Mouse (Mus musculus) testis, postnatal 14 days (tissue): ENCODE measurements around the gene Akap10.
"Not testable (repeated sequence)": the region's sequence is repeated elsewhere in the genome, so short reads cannot be mapped to it uniquely, and the experiment has no call there.

Experiments
- DNase-seq: peaks from one replicate; pipeline ENCODE4 v3.0.0; 2021; ENCODE audit warnings: low spot score

Akap10 gene

DNA sequence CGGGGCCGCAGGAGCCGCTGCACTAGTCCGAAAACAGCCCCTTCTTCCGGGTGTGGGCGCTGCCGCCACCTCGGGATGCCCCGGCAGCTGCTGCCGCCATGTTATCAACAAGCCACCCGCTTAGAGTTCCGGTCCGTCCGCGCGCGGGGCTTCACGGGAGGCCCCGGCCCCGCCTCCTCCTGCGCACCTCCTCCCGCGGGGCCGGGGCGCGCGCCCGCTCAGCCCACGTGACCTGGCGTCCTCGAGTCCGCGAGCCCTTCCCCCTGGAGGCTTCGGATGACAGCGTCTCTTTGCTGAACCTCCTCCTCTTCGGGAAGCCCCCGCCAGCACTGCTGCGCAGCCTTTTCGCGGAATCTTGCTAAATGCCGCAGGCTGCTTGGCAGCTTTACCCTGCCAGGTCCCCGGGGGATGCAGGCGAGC, at the start of gene Akap10:
Gene Akap10, minus strand, starts transcription at position 155 of the 420 bp plus-strand sequence.
- DNase-seq: peak; percentile 95

DNA sequence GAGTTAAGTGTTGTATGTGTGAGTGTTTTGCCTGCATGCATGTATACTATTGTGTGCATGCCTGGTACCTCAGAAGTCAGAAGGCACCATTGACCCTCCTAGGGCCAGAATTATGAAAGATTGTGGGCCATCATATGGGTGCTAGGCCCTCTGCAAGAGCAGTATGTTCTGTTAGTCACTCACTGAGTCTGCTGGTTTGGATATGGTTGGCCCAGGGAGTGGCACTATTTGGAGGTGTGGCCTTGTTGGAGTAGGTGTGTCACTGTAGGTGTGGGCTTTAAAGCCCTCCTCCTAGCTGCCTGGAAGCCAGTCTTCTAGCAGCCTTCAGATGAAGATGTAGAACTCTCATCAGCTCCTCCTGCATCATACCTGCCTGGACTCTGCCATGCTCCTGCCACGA, 45.7 kb upstream of the Akap10 start:
- DNase-seq: no peak

DNA sequence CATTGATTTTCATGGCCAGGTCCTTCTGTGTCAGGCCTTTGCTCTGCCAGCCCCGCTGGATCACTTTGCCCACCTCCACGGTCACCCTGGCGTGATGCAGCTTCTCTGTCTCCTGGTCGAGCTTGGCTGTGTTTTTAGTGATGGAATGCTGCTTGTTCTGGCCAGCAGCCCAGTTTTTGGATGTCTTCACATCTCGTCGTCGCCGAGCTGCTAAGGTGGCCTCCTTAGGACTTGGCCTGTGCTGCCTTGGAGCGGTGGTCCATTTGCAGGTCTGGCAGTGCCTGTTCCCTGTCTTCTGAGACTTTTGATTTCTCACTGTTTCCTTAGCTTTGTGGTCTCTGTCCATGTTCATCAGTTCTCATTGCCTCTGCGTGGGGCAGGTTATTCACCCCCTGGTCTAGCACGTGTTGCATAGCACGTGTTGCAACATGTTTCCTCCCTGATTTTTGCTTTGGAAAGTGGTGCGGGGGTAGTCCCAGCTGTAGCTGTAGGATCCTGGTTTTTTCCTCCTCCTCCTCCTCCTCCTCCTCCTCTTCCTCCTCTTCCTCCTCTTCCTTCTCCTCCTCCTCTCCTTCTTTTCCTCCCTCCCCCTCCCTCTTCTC, 44.2 kb upstream of the Akap10 start:
- DNase-seq: no peak

DNA sequence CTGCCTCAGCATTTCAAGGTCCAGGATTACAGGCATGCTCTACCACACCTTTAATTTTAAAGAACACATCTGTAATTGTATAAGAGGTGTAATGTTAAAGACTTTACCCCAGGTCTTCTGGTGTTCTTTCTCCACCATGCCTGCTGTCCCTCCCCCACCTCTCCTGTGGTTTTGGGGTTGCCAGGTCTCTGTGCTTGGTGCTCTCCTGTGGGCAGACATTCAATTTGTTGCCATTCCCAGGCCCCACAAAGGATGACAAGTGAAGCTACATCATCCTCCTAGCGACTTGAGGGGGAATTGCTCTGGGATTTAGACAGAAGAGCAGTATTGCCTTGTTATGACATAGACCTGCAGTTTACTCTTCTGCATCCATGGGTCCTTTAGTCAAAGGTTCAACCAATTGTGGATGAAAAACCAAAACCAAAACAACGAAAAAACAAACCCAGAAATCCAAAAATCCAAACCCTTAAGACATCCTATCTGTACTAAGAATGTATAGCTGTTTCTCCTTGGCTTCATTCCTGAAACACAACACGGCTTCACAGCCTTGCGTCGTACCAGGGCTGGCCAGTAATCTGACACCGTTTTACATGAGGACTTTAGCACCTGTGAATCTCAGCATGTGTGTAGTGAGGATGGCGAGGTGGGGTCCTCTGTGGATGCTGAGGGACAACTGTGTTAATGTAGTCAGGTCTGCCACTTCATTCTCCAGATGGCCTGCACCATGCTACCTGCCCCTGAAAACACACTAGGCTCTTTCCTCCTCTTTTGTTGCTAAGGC, 41.6 kb upstream of the Akap10 start:
- no peak for DNase-seq

DNA sequence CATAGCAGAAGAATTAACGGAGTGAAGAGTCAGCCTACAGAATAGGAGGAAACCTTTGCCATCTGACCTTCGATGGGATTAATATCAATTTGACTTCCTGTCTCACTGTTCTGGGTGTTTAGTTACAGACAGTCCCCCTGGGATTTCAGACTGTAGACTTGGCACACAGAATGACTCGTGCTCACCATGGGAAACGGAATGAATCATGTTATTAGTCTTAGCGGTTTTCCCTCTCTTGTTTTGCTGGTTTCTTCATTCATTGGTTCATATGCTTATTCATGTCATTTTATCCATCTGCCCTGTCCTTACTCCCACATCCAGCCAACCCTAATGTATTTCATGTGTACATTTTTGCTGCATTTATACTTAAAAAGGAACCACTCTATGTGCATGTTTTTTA, 40.8 kb upstream of the Akap10 start:
- no peak for DNase-seq

DNA sequence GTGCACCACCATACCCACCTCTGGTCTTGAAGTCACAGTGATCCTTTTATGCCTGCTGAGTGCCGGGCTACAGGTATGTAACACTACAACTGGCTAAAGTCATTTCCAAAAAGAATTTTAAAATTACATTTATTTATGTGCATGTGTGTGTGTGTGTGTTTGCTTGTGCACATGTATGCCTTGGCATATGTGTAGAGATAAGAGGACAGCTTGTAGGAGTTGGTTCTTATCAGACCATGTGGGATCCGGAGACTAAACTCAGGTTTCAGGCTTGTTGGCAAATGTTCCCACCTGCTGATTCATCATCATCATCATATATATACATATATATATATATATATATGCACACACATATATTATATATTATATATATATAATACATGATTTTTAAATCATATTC, 38.8 kb upstream of the Akap10 start:
- no peak for DNase-seq

DNA sequence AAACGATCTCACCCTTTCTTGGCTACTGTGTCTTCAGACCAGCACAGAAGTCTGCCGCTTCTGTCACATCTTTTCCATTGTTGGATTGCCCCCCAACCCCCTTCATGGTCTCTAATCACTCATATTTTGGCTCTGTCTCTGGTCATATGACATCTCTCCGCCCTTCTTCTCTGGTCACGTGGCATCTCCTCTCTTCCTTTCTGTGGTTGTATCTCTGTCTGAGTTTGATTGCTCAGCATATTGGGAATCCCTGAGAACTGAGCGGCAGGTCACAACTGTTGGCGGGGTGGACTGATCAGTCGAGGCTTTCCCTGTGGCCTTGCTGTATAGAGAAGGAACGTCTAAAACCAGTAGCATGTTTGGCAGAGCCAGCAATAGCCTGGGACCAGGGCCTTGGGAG, 37.0 kb upstream of the Akap10 start:
- DNase-seq: no peak

DNA sequence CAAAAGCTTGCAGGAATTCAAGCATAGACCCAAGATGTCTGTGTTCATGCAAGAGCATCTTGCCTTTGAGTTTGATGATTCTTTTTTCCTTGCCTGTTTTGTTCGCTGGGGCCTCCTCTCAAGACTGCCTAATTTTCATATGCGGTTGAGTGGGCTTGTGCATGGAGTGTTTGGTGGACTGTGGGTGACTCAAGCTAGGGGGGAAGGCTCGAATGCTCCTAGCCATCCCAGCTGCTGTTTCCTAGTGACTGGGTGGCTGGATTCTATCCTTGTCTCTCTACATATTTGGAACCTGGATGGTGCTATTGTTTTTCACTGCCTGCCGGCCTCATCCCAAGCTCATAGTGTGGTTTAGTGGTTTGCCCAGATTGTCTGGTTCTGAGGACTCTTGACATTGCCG, 34.6 kb upstream of the Akap10 start:
- DNase-seq: no peak

DNA sequence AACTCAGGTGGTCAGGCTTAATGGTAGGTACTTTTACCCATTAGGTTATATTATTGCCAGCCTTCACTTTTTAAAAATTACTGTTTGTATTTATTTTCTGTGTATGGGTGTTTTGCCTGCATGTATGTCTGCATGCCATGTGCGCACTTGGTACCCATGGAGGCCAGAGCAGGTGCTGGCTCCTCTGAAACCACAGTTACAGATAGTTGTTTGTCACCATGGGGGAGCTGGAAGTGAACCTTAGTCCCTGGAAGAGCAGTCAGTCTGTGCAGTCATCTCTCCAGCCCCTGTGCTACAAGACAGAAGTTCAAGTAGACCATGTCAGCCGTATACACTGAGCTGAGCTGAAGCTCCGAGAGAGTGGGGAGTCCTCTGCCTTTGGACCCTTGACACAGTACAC, 33.1 kb upstream of the Akap10 start:
- no peak for DNase-seq

DNA sequence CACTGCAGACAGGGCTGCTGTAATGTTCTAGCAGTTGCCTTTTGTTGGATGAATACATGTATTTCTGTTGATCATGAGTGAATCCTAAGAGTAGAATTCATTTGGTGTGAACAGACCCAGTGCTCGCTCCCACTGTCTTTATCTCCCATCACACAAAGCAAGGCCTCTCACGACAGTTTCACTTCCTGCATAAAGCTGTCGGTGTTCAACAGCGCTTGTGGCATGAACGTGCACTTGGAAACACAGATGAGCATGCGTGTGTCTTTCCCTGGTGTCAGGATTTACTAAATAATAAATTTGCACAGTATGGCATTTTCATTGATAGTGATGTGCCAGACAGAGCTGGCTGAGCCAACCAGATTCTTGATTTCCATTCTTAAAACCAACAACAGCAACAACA, 32.6 kb upstream of the Akap10 start:
- DNase-seq: no peak

DNA sequence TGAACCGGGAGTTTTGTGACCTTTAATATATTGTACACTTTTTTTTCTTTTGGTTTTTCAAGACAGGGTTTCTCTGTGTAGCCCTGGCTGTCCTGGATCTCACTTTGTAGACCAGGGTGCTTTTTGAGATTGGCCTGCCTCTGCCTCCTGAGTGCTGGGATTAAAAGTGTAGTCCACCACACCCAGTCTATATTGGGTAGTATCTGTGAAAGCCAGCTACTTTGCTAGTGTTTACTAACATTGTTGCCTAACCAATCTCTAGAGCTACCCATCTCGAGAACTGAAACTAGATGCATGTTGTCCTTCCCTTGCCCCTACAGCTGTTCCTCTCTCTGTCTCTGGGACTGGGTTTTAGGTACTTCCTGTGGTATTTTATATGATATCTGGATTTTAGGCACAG, 30.0 kb upstream of the Akap10 start:
- DNase-seq: no peak

DNA sequence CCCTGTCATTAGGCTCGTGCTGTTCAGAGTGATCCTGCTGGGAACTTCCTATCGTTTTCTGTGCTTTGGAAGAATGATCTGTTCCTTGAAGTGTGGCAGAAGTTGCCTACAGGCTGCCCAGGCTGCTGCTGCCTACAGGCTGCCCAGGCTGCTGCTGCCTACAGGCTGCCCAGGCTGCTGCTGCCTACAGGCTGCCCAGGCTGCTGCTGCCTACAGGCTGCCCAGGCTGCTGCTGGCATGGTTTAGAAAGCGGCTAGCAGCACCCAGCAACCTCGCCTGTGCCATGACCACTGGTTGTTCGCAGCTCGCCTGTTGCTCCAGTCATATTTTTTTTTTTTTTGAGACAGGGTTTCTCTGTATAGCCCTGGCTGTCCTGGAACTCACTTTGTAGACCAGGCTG, 28.7 kb upstream of the Akap10 start:
- not testable (repeated sequence) for DNase-seq

DNA sequence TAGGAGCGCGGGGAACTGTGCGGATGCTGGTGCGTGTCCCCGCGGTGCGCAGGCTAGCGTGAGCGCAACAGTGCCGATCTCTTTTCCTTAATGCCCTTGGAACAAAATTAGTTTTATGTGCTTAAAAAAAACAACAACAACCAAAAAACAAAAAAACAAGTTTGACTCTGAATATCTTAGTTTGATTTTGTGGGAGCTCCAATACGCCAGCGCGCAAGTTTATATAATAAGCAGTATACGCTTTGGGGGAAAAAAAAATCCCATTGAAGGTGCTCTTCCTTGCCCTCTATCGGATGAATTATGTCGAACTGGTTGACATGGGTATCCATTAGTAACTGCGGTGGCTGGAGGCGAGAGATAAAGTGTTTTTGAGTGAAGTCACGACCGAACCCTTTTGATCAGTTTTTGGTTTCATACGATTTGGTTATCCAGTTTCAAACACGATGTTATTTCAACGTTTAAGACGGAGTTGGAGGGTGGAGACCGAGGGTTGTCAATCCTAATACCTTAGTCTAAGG, 27.3 kb upstream of the Akap10 start:
- no peak for DNase-seq

DNA sequence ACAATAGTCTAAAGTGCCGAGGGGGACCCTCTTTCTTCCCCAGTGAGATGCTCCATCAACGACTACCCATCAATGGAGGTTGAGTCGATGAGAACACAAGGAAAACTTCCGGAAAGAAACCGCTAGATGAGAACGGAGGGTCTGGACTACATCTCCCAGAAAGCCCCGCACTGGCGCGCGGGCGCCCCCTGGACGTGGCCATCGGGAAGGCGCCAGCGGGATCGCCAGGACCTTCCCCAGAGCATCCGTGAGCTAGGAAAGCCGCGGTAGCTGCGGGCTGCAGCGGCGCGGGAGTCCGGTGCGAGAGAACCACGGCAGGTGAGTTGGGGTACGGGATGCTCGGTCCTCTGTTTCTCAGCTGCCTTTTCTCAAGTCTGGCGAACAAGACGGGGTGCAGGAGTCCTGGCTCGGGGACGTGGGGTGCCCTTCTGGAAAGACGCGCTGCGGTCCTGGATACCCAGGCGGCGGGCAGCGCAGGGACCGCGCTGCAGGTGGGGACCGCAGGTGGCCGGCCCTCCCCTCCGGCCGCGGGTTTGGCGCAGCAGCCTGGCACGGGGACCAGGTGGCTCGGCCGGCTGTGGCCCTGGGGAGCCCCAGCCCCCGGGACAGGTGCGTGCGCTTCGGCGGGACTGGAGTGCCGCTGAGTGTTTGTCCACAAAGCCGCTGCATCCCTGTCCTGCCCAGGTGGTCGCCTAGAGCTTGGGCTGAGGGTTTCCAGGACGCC, 26.7 kb upstream of the Akap10 start, which contains the start of gene Specc1:
Gene Specc1, plus strand, starts transcription at position 192 of the 724 bp plus-strand sequence.
- peak; percentile 90 for DNase-seq

DNA sequence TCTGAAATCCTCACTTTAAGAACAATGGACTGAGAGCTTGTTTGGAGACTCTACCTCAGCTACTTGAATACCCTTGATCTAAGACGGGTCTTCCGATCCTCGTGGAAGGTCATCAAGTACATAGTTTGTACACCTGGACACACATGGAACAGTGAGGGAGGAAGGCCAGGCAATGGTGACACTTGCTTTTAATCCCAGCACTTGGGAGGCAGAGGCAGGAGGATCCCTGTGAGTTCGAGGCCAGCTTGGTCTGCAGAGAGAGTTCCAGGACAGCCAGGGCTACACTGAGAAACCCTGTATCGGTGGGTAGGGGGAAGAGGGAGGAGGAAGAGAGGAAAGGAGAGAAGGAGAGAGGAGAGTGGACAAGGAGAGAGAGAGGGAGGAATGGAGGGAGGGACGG, 25.9 kb upstream of the Akap10 start:
- no peak for DNase-seq

DNA sequence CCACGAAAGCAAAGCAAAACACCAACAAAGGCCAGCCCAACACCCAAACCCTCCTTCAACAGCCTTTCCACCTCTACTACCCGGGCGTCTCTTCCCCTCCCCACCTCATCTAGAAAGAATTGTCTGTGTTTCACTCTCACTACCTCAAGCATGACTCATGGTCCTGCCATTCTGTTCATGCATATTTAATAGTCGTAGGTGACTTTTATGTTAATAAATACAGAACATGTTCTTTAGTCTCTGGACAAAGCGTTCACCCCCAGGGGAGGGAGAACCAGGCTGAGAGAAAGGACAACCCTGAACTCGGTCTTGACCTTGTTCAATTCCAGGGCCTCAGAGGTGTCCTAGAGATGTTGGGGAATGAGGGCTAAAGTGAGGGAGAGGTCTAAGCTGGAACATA, 25.1 kb upstream of the Akap10 start:
- DNase-seq: no peak

DNA sequence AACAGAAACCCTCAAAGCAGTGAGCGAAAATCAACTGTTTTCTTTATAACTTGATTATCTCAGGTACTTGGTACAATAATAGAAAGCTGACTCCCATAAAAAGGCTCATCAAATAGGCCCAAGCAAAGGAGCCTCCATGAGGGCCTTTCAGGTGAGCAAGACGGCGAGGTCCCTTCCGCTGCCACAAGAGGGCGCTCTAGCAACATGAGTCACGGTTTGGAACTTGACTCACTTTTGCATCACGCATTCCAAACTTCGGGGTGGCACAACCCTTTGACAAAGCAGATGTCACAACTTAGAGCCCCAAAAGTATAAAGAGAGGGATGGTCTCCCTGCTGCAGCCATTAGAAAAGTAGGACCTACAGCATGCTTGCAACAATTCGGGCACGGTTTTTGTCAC, 20.6 kb upstream of the Akap10 start:
- DNase-seq: peak; percentile 82

DNA sequence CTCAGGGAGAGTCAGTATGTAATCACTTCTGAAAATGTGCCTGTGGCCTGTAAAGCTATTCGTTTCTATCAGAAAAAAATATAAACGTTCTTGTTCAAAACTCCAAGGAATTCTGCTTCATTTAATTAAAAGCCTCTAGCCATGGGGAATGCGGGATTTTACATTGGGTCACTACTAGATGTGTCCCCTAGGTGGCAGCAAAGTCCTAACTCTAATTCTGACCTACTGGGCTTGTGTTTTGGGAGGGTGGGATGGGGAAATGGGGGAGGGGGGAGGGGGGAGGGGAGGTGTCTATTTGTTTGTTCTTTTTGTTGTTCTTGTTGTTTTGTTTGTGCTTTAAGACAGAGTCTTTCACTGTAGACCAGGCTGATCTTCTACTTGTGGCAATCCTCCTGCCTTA, 19.3 kb upstream of the Akap10 start:
- no peak for DNase-seq

DNA sequence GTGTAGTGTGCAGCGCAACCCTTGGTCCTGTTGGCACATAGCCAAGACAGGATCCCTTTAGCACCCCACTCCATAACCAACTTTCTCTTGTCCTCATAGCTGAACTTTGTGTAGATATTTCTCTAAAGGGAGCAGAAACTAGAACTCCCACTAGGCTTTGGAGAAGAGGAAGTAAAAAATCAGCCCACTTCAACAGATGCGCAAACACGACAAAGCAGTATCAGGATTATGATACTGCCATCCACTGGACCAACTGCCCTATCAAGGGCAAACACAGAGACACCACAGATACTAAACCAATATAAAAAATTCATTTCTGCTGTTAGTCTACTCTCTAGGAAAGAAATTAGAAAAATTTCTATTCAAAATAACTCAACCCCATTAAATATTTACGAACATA, 16.6 kb upstream of the Akap10 start:
- DNase-seq: no peak

DNA sequence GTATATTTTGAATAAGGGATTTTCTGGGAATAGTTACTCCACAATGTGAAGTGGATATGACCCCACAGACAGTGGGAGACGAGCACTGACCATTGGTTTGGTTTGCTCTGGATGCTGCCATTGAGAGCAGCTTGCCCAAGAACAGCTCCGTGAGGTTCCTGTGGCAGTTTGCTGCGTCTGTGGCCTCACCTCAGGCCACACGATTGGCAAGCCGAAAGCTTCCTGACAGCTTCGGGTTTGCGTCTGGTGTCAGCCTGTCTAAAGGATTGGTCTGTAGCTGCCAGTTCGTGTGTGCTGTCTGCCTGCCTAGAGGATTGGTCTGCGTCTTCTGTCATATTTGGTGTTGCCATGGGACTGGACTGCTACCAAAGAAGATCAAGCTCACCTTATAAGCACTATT, 14.4 kb upstream of the Akap10 start:
- DNase-seq: no peak

DNA sequence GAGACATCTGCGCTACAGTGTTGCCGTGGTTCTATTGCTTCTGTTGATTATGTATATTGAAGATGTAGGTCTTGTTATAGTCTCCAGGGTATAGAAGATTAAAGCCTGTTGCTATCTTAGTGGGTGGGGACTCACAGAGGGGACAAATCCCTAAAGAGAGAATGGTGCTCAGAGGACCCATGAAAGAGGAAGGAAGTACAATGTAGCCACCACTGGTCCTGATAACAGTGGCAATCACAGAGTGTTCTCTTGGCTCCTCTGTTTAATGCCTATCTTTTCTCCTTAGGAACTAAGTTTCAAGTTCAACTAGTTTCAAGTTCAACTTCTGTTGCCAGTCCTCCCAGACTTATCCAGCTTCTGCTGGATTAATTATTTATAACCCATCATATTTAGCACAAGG, 12.9 kb upstream of the Akap10 start:
- DNase-seq: no peak

DNA sequence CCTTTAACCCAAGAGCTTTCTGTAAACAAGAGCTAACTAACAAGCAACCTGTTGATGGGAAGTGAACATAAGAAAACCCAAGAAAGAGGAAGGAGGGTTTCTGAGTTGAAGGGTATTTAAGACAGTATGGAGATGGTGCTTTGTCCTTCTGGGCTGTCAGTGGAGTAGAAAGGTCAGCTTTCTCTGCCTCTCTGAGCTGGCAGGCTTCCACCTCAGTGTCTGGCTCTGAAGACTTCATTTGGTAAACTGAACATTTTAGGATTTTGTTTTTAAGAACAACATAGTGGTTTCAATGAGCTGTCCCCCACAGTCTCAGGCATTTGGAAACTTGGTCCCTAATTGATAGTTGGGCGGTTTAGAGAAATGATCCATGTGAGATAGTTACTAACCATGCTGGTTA, 7.7 kb upstream of the Akap10 start:
- DNase-seq: no peak
